Mouse (Mus musculus): ENCODE measurements around the gene Lrig1. TPM values are rescaled to one million over a fixed set of nuclear protein-coding genes. Genes with fewer than 3 reads are reported as not detected.
A peak's percentile ranks its signal among the peaks of the same experiment; 100 is the strongest.

Lrig1 gene
- polyA plus RNA-seq, 1 experiment from 2014 or later = 2.4 TPM

DNA sequence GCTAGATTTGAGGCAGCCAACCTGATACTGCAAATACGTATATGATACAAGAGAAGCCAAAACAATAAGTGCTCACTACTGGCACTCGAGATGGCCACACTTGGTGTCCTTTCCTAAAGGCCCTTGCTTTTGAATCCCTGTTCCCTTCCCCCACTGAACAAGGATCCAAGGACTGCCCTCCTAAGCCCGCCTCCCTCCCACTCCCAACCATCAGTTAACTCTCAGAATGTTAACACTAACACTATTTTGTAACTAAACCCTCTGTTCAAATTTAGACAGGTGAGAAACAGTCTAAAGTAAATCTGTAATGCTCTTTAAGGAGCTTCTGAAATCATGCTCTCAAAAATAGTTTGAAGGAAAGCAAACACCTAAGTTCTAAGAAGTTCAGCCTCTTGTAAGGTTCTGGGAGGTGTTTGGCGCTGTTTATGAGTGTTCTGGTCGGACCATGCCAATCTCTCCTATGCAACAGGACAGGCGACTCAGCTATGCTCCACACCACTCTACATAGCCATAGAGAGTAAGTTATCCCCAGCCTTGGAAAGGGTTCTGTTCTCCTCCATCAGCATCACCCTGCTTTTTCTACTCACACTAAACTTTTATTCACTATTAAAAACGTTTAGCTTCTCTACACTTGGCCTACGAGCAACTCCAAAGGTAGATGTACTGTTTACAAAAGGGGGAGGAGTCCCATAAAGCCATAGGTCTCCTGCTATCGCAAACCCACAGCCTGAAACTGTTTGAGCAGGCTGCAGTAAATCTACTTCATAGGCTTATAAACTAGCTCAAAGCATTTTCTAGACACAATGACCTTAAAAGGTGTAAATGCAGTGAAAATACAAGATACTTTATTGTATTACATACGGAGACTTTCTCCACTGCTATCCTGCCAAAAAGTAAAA is 3.5 kb downstream of the Lrig1 start:
- peaks cover 58% of the 10 kb centered on the region for H3K27me3 ChIP-seq (replicated peaks)
- H3K4me2 ChIP-seq = no peak overlapping the region
- no peak overlapping the region for H3K9ac ChIP-seq
- H3K36me3 ChIP-seq = no peaks in the 10 kb centered on the region
- no peak overlapping the region for H3K4me3 ChIP-seq
- H3K4me1 ChIP-seq = peaks cover 64% of the 10 kb centered on the region
- H3K27ac ChIP-seq = no peak overlapping the region
- no peak for ATAC-seq
- H3K9me3 ChIP-seq (replicated peaks) = no peaks in the 10 kb centered on the region
- WGBS (ENCODE audit: insufficient replicate concordance) = 56% methylated on average over 10 of the region's 10 CpGs

DNA sequence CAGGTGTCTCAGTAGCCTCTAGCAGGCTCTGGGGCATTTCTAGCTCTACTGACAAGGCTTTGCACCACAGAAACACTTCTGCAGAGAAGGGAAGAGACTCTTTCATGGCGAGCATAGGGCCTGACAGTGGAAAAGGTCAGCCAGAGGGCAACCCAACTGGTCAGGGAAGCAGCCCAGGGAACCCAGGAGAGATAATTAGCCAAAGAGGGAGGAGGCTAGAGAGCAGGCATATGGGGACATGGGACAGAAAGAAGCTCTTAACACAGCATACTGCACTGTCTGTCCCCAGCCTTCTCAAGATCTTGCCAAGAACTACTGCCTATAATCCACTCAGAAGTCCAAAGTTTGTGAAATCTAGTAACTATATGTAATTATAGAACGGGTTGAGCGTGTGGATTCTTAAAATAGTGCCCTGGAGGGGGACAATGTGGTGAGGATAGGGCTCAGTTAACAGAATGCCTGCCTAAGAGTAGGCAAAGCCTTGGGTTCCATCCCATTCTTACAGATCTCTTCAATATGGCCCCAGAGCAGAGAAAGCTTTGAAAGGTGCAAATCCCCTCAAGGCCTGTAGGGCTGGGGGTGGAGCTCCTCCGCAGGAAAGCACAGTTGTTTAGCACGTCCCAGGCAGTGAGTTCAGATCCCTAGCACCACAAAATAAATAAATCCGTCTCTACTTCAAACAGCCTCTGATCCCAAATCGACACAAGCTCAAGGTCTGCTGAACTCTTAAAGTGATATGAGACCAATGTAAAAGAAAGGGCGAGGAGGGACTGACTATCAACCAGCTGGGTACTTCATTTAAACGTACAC is 4.6 kb downstream of the Lrig1 start:
- ATAC-seq = no peak
- no peaks in the 10 kb centered on the region for H3K9me3 ChIP-seq (replicated peaks)
- WGBS (ENCODE audit: insufficient replicate concordance) = 47% methylated on average over 9 of the region's 9 CpGs
- H3K4me2 ChIP-seq = no peak overlapping the region
- peaks cover 53% of the 10 kb centered on the region for H3K27me3 ChIP-seq (replicated peaks)
- H3K4me1 ChIP-seq = peaks cover 54% of the 10 kb centered on the region
- H3K36me3 ChIP-seq = no peaks in the 10 kb centered on the region
- H3K27ac ChIP-seq = no peak overlapping the region
- H3K9ac ChIP-seq = no peak overlapping the region
- no peak overlapping the region for H3K4me3 ChIP-seq

DNA sequence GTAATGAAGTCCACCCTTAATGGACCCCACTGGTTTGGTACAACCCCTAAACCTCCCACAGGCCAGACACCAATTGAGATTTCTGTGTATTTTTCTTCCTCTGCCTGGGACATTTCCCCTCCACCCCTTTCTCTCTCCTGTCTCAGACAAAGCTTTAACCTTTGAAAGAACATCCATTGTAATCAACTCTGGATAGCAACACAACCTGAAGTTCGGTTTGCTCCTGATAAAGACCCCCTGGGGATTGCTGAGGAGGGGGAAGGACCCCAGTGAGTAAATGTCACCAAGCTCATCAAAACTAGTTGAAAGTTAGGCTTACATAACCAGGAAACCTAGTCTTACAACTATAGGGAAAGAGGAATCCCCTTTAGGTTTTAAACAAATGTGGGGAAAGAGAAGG is 5.5 kb downstream of the Lrig1 start:
- H3K4me1 ChIP-seq = peaks cover 46% of the 10 kb centered on the region
- no peak overlapping the region for H3K27ac ChIP-seq
- H3K27me3 ChIP-seq (replicated peaks) = peaks cover 50% of the 10 kb centered on the region

DNA sequence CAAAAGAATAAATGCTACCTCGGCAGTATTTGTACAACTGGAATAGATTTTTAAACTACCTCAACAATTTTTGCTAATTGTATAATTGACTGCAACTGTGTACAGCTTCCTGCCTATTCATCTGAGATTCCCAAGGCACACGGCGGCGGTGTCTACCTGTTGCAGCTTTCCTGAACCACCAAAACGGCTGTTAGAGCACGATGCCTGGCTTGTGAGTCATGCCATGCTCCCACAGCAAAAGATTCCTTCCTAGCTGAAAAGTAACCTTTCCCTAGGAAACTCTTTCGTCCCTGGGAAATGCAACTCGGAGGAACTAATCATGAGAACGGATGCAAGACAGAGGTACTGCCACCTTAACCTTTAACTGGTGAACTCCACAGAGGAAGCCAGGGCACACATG is 6.9 kb downstream of the Lrig1 start:
- H3K27me3 ChIP-seq (replicated peaks) = peaks cover 36% of the 10 kb centered on the region
- no peak overlapping the region for H3K4me3 ChIP-seq
- no peak overlapping the region for H3K4me2 ChIP-seq
- 74% methylated on average over 9 of the region's 9 CpGs for WGBS (ENCODE audit: insufficient replicate concordance)
- peaks cover 37% of the 10 kb centered on the region for H3K4me1 ChIP-seq
- no peak overlapping the region for H3K27ac ChIP-seq
- H3K9me3 ChIP-seq (replicated peaks) = no peaks in the 10 kb centered on the region
- ATAC-seq = no peak
- H3K9ac ChIP-seq = no peak overlapping the region
- H3K36me3 ChIP-seq = no peaks in the 10 kb centered on the region

More for the DNA sequence above, 5.5 kb downstream of the Lrig1 start:
- ATAC-seq = no peak
- WGBS (ENCODE audit: insufficient replicate concordance) = 36% methylated on average over 1 of the region's 1 CpGs
- H3K4me3 ChIP-seq = no peak overlapping the region
- no peaks in the 10 kb centered on the region for H3K36me3 ChIP-seq
- no peak overlapping the region for H3K9ac ChIP-seq
- H3K9me3 ChIP-seq (replicated peaks) = no peaks in the 10 kb centered on the region
- H3K4me2 ChIP-seq = no peak overlapping the region

- WGBS (ENCODE audit: insufficient replicate concordance) = 72% methylated on average over 2 of the region's 2 CpGs
- Histone ChIP-seq H3K9me3 (replicated peaks) (no peaks in the 10 kb centered on the region), H3K27ac (no peak overlapping the region), H3K27me3 (replicated peaks) (peaks cover 26% of the 10 kb centered on the region), H3K4me2 (no peak overlapping the region), H3K9ac (no peak overlapping the region), H3K4me1 (peaks cover 34% of the 10 kb centered on the region), H3K36me3 (no peaks in the 10 kb centered on the region), H3K4me3 (no peak overlapping the region)
- ATAC-seq = no peak
These were observed 8.0 kb downstream of the Lrig1 start for GRCm38 (mm10) chr6:94692003-94692402.

- H3K4me1 ChIP-seq = peaks cover 48% of the 10 kb centered on the region
- WGBS (ENCODE audit: insufficient replicate concordance) = 41% methylated on average over 7 of the region's 7 CpGs
- H3K9me3 ChIP-seq (replicated peaks) = no peaks in the 10 kb centered on the region
- H3K27ac ChIP-seq = no peak overlapping the region
- no peak for ATAC-seq
- no peak overlapping the region for H3K4me2 ChIP-seq
- no peak overlapping the region for H3K4me3 ChIP-seq
- no peaks in the 10 kb centered on the region for H3K36me3 ChIP-seq
- H3K27me3 ChIP-seq (replicated peaks) = peaks cover 20% of the 10 kb centered on the region
- H3K9ac ChIP-seq = no peak overlapping the region
These were observed 9.7 kb downstream of the Lrig1 start for GRCm38 (mm10) chr6:94690247-94690646.

- no peak for ATAC-seq
- H3K4me1 ChIP-seq = peaks cover 58% of the 10 kb centered on the region
- 62% methylated on average over 4 of the region's 4 CpGs for WGBS (ENCODE audit: insufficient replicate concordance)
- peaks cover 30% of the 10 kb centered on the region for H3K27me3 ChIP-seq (replicated peaks)
- H3K4me3 ChIP-seq = no peak overlapping the region
- H3K9me3 ChIP-seq (replicated peaks) = no peaks in the 10 kb centered on the region
- H3K4me2 ChIP-seq = no peak overlapping the region
- H3K36me3 ChIP-seq = no peaks in the 10 kb centered on the region
- no peak overlapping the region for H3K27ac ChIP-seq
- no peak overlapping the region for H3K9ac ChIP-seq
These were observed 11.2 kb downstream of the Lrig1 start for GRCm38 (mm10) chr6:94688722-94689121.

DNA sequence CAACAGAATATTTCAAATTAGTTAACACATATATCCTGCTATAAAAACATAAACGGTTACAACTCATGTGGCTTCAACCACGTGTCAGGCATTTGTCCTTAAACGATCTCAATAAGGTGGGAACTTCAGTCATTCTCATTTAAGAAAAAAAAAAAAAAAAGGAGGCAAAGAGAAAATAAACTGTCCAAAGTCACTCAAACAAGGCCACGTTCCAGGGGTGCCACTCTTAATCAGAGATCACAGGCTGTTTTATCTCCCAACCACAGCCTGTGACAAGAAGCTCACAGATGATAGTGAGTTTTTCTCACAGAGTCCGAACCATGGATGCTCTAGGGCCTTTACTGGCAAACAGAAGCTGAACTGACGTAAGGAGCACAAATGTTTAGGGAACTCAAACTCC is 13.9 kb downstream of the Lrig1 start:
- Histone ChIP-seq H3K27me3 (replicated peaks) (peaks cover 24% of the 10 kb centered on the region; the same call in 1 of the 2 replicates), H3K4me2 (peak overlapping the region; percentile 45), H3K36me3 (no peaks in the 10 kb centered on the region), H3K9me3 (replicated peaks) (no peaks in the 10 kb centered on the region), H3K4me3 (no peak overlapping the region), H3K4me1 (peaks cover 62% of the 10 kb centered on the region), H3K27ac (no peak overlapping the region), H3K9ac (no peak overlapping the region; the same call in 1 of the 2 replicates)
- peak; percentile 86 for ATAC-seq
- WGBS (ENCODE audit: insufficient replicate concordance) = 29% methylated on average over 6 of the region's 6 CpGs

- Histone ChIP-seq H3K4me1 (peaks cover 66% of the 10 kb centered on the region), H3K27ac (no peak overlapping the region), H3K27me3 (replicated peaks) (peaks cover 28% of the 10 kb centered on the region; the same call in 1 of the 2 replicates), H3K4me3 (no peak overlapping the region), H3K9me3 (replicated peaks) (no peaks in the 10 kb centered on the region), H3K9ac (no peak overlapping the region), H3K4me2 (peak overlapping the region; percentile 45), H3K36me3 (no peaks in the 10 kb centered on the region)
- ATAC-seq = no peak
- 72% methylated on average over 6 of the region's 6 CpGs for WGBS (ENCODE audit: insufficient replicate concordance)
These were observed 14.3 kb downstream of the Lrig1 start for GRCm38 (mm10) chr6:94685611-94686010.

DNA sequence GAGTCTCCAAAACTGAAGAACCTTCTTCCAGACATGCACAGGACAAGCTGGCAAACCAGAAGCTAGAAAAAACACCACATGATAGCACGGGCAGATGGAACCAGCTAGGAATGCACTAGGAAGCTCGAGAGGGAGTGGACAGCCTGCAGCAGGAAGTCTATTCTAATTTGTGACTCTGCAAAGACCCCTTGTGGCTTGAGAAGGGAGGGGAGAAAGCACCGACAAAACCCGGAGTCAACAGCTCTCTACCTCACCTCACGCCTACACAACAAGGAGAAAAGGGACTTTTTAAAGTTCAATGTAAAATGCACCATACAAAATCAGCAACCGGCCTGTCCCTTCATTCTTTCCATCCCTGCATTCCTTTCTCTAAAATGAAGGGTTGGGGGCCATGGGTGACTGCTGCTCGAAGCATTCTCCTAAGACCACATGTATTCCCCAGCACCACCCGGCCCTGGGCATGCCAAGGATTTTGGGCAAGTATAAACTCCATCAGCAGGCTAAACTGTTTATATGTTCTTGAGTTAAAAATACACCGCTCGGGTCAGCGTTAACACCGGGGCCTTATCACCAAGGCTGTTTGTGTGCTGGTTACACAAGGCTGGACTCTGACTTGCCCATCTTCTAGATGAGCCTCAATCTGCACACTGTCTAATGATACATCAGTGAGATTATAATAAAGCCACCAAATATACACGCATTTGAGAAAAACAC is 15.0 kb downstream of the Lrig1 start:
- Histone ChIP-seq H3K4me2 (peak overlapping the region; percentile 31), H3K27ac (no peak overlapping the region), H3K27me3 (replicated peaks) (peaks cover 25% of the 10 kb centered on the region), H3K4me1 (peaks cover 67% of the 10 kb centered on the region), H3K9me3 (replicated peaks) (no peaks in the 10 kb centered on the region), H3K4me3 (no peak overlapping the region), H3K9ac (no peak overlapping the region), H3K36me3 (no peaks in the 10 kb centered on the region)
- ATAC-seq = peak; percentile 4; the same call in 1 of the 2 replicates
- 43% methylated on average over 13 of the region's 13 CpGs for WGBS (ENCODE audit: insufficient replicate concordance)

GRCm38 (mm10) chr6:94683701-94684100 is 16.3 kb downstream of the Lrig1 start:
- no peak for ATAC-seq
- H3K9ac ChIP-seq = no peak overlapping the region
- H3K4me1 ChIP-seq = peaks cover 64% of the 10 kb centered on the region
- no peaks in the 10 kb centered on the region for H3K36me3 ChIP-seq
- no peak overlapping the region for H3K4me3 ChIP-seq
- WGBS (ENCODE audit: insufficient replicate concordance) = 66% methylated on average over 3 of the region's 3 CpGs
- H3K27me3 ChIP-seq (replicated peaks) = peaks cover 29% of the 10 kb centered on the region
- no peaks in the 10 kb centered on the region for H3K9me3 ChIP-seq (replicated peaks)
- no peak overlapping the region for H3K27ac ChIP-seq
- no peak overlapping the region for H3K4me2 ChIP-seq

Measured in liver, embryonic 12.5 days (tissue).